Mouse (Mus musculus) c-Kit-positive CD71-negative TER-119-negative erythroid progenitor cells, embryonic 14.5 days (primary cell): Measurements from ENCODE around the gene Srrd.

Experiments
- DNase-seq: peaks from one replicate; pipeline ENCODE4 v3.0.0-alpha.2; 2013; ENCODE audit warnings: low read depth

Gene Srrd

DNA sequence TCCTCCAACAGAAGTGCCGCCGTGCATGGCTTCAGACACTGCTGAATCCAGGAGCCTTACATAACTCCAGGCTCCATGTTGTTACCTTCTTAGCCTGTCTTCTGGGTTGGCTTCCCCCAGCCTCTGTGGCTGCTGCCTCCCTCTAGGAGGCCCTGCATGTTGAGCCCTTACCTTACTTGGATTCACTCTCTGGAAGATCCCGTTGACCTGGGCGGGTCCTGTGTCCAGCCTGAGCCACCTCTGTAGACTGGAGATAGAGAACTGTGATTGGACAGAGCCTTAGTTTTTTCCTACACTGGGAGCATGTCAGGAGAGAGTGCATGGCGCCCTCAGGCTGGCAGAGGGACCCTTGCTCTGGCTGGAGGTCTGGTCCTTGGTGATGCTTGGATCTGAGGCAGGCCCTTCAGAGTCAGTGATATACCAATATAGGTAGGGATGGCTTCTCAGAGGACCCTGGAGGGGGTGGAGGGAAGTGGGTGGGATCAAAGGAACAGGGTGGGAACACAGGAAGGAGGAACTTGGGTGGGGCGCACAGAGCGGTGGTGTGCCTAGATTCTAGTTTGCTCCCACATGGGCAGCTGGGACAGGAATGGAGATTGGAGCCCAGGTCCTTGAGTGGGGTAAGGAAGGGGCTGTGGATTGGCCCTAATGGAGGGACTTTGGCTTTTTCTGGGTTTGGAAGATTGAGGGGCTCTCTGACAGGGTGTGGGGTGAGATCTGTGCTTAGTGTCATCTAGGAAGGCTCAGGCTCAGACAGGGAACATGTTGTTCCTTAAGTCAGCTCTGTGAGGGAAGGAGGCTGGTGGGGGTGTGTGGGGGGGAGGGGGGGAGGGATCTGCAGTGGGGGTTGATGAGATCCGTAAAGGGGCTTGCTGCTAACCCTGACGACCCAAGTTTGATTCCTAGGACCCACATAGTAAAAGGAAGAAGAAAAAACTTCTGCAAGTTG lies 54.4 kb downstream of the Srrd start:
- DNase-seq, result no peak

DNA sequence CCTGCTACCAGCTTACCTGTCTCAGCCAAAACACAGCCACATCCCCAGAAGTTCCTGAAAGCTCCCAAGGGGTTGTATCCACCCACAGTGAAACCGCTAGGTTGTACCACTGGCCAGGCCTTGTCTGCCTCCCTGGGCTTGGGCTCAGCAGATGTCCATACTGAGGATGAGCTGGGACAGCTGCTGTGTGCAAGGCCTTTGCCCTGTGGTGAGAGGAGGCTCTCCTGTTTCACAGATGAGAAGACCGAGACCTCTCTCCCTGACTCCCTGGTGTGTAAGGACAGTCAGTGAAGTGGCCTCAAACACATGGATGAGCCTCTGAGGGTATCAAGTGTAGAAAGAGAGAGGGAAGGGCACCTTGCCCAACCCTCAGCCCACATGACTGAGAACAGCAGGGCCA lies 55.2 kb downstream of the Srrd start:
- DNase-seq, result no peak
